Mouse (Mus musculus) kidney, postnatal 0 days (tissue): ENCODE measurements at regions not wholly inside any gene's neighbourhood (a gene's known extent, or its start where the extent isn't known, plus 50 kb on each side); places are given as distances from the start of the nearest gene placed in this dataset.

Source experiments
- ATAC-seq: fragments of 200-750 bp; cut with Nextera tagmentation; replicated peaks from 2 replicates; pipeline ENCODE4 v1.8.0; 2017; ENCODE audit warnings: low read depth, moderate number of reproducible peaks, moderate TSS enrichment, moderate library complexity; ENCODE audit not compliant: low FRiP score
- DNase-seq: peaks from one replicate; pipeline ENCODE4 v3.0.0-alpha.2; 2016; ENCODE audit warnings: low spot score
- H3K27ac ChIP-seq: fragments of 300-500 bp; sonication (generic); 2 replicates; pipeline ENCODE4 v1.5.1; 2014; ENCODE audit warnings: mild to moderate bottlenecking
- H3K27me3 ChIP-seq: fragments of 300-500 bp; sonication (generic); 2 replicates; pipeline ENCODE4 v1.6.1; 2014; ENCODE audit warnings: low read length, mixed read lengths; ENCODE audit not compliant: insufficient read depth
- H3K36me3 ChIP-seq: fragments of 300-500 bp; sonication (generic); 2 replicates; pipeline ENCODE4 v1.6.1; 2014; ENCODE audit warnings: low read length, mixed read lengths; ENCODE audit not compliant: insufficient read depth
- H3K4me1 ChIP-seq: fragments of 300-500 bp; sonication (generic); replicated peaks from 2 replicates; pipeline ENCODE4 v1.6.1; 2014; ENCODE audit warnings: antibody characterized with exemption, low read length, mixed read lengths; ENCODE audit not compliant: insufficient read depth
- H3K4me2 ChIP-seq: fragments of 300-500 bp; sonication (generic); 2 replicates; pipeline ENCODE4 v1.6.1; 2014; ENCODE audit warnings: mild to moderate bottlenecking, low read length, moderate library complexity, mixed read lengths
- H3K4me3 ChIP-seq: fragments of 300-500 bp; sonication (generic); replicated peaks from 2 replicates; pipeline ENCODE4 v1.5.1; 2014; ENCODE audit warnings: low read depth, low read length
- H3K9ac ChIP-seq: fragments of 300-500 bp; sonication (generic); 2 replicates; pipeline ENCODE4 v1.6.1; 2014; ENCODE audit warnings: low read depth, low read length
- H3K9me3 ChIP-seq: fragments of 300-500 bp; sonication (generic); replicated peaks from 2 replicates; pipeline ENCODE4 v1.6.1; 2016; ENCODE audit warnings: low read length, inconsistent platforms, mixed read lengths
- CTCF ChIP-seq: IDR thresholded peaks from 2 replicates; pipeline ENCODE4 v1.5.1; 2016; ENCODE audit warnings: antibody characterized with exemption, low read depth, mild to moderate bottlenecking, moderate library complexity
- WGBS: fragments of 180-500 bp; shearing (Covaris S2); extraction: QIAGEN DNeasy Blood & Tissue Kit; methylation state at CpG from one replicate; pipeline ENCODE4 v1.1.7; 2014; 5-methylcytosine and 5-hydroxymethylcytosine counted together

- Histone ChIP-seq H3K9me3 (no peaks in the 10 kb centered on the region), H3K27ac (no peak overlapping the region), H3K27me3 (no peaks in the 10 kb centered on the region), H3K36me3 (no peaks in the 10 kb centered on the region), H3K4me2 (no peak overlapping the region), H3K4me3 (no peak overlapping the region), H3K4me1 (no peaks in the 10 kb centered on the region), H3K9ac (no peak overlapping the region)
- WGBS, result 87% methylated on average over 5 of the region's 5 CpGs
- ATAC-seq, result no peak
- no peak for TF ChIP-seq CTCF
- no peak for DNase-seq
These were observed 73.5 kb upstream of the 4933412E24Rik start for GRCm38 (mm10) chr15:60089921-60090320.

- no peak for ATAC-seq
These were observed 72.8 kb upstream of the 4933412E24Rik start for GRCm38 (mm10) chr15:60088964-60089899.

More at GRCm38 (mm10) chr15:60088964-60089899, 72.8 kb upstream of the 4933412E24Rik start:
- no peaks in the 10 kb centered on the region for H3K4me1 ChIP-seq
- H3K27ac ChIP-seq, result no peak overlapping the region
- H3K36me3 ChIP-seq, result no peaks in the 10 kb centered on the region
- WGBS, result 85% methylated on average over 10 of the region's 10 CpGs
- no peak for DNase-seq
- TF ChIP-seq CTCF, result no peak
- H3K9ac ChIP-seq, result no peak overlapping the region
- no peak overlapping the region for H3K4me2 ChIP-seq
- H3K9me3 ChIP-seq, result no peaks in the 10 kb centered on the region
- no peak overlapping the region for H3K4me3 ChIP-seq
- no peaks in the 10 kb centered on the region for H3K27me3 ChIP-seq
